Mouse (Mus musculus): ENCODE measurements around the gene Gm43720.

Gm43720 gene

GRCm38 (mm10) chr5:138279585-138280424 is at the start of gene Gm43720, which contains the start of the genes Gpc2 and Stag3:
TSS of gene Gm43720 (minus strand) at chr5:138279958.
TSS of gene Gpc2 (minus strand) at chr5:138280005.
TSS of gene Stag3 (plus strand) at chr5:138280240.
- peak; percentile 84 to 87 for DNase-seq

- DNase-seq, result no peak
These were observed 33.0 kb upstream of the Gm43720 start for GRCm38 (mm10) chr5:138312795-138313194.

- DNase-seq, result no peak
These were observed 19.9 kb upstream of the Gm43720 start for GRCm38 (mm10) chr5:138299613-138300012.

GRCm38 (mm10) chr5:138294158-138294557 is 14.4 kb upstream of the Gm43720 start:
- DNase-seq, result no peak

GRCm38 (mm10) chr5:138291638-138292037 is 11.9 kb upstream of the Gm43720 start:
- DNase-seq, result no peak

- peak; percentile 46 to 47 for DNase-seq
These were observed 8.1 kb upstream of the Gm43720 start for GRCm38 (mm10) chr5:138287861-138288260.

- no peak for DNase-seq
These were observed 3.8 kb upstream of the Gm43720 start for GRCm38 (mm10) chr5:138283540-138283939.

- no peak for DNase-seq
These were observed 2.0 kb upstream of the Gm43720 start for GRCm38 (mm10) chr5:138281798-138282197.

GRCm38 (mm10) chr5:138280829-138281228 is 1.1 kb upstream of the Gm43720 start:
- no peak for DNase-seq

- no peak for DNase-seq
These were observed 639 bp upstream of the Gm43720 start for GRCm38 (mm10) chr5:138280425-138280768.

GRCm38 (mm10) chr5:138277994-138278393 is 1.8 kb downstream of the Gm43720 start:
- DNase-seq, result no peak

GRCm38 (mm10) chr5:138275216-138276050 is 4.3 kb downstream of the Gm43720 start:
- no peak for DNase-seq

GRCm38 (mm10) chr5:138274186-138274585 is 5.6 kb downstream of the Gm43720 start:
- DNase-seq, result no peak

GRCm38 (mm10) chr5:138272409-138272923 is 7.3 kb downstream of the Gm43720 start, which contains the start of gene Gal3st4:
TSS of gene Gal3st4 (minus strand) at chr5:138272840.
- DNase-seq, result no peak

- DNase-seq, result no peak
These were observed 8.5 kb downstream of the Gm43720 start for GRCm38 (mm10) chr5:138271232-138271631.

GRCm38 (mm10) chr5:138268980-138269379 is 10.8 kb downstream of the Gm43720 start:
- no peak for DNase-seq

GRCm38 (mm10) chr5:138267114-138267513 is 12.6 kb downstream of the Gm43720 start:
- no peak for DNase-seq

- DNase-seq, result no peak
These were observed 14.0 kb downstream of the Gm43720 start for GRCm38 (mm10) chr5:138265712-138266111.

GRCm38 (mm10) chr5:138264207-138264578 is 15.6 kb downstream of the Gm43720 start:
- no peak for DNase-seq

GRCm38 (mm10) chr5:138263260-138264206 is 16.2 kb downstream of the Gm43720 start, which contains the start of gene BC037034:
TSS of gene BC037034 (minus strand) at chr5:138264033.
- peak; percentile 95 to 96 for DNase-seq

GRCm38 (mm10) chr5:138262582-138263240 is 17.0 kb downstream of the Gm43720 start:
- DNase-seq, result no peak

GRCm38 (mm10) chr5:138262001-138262400 is 17.8 kb downstream of the Gm43720 start:
- DNase-seq, result no peak
